Mouse (Mus musculus): ENCODE results near the gene Ptprm. TPM values are rescaled to one million over a fixed set of nuclear protein-coding genes. Genes with fewer than 3 reads are reported as not detected.

Gene Ptprm
- polyA plus RNA-seq, 1 experiment from 2014 or later: 13.7 TPM

- no peaks in the 10 kb centered on the region for H3K4me1 ChIP-seq (replicated peaks; ENCODE audit: control insufficient read depth, insufficient read depth, low read length)
- H3K27me3 ChIP-seq (replicated peaks; ENCODE audit: control insufficient read depth, insufficient read depth, low read length): no peaks in the 10 kb centered on the region
- H3K36me3 ChIP-seq (ENCODE audit: control insufficient read depth, insufficient read depth): no peaks in the 10 kb centered on the region
- H3K4me3 ChIP-seq (replicated peaks; ENCODE audit: low read length): no peak overlapping the region
- no peak overlapping the region for H3K27ac ChIP-seq (ENCODE audit: low read length)
- H3K9ac ChIP-seq (replicated peaks; ENCODE audit: low read depth, low read length): no peak overlapping the region
- no peak for ATAC-seq
- no peaks in the 10 kb centered on the region for H3K9me3 ChIP-seq (ENCODE audit: control insufficient read depth, low read length)
- no peak overlapping the region for H3K4me2 ChIP-seq (ENCODE audit: low read length)
- 94% methylated on average over 1 of the region's 1 CpGs for WGBS
Observed at GRCm38 (mm10) chr17:67215326-67215725, 138.9 kb downstream of the Ptprm start.

DNA sequence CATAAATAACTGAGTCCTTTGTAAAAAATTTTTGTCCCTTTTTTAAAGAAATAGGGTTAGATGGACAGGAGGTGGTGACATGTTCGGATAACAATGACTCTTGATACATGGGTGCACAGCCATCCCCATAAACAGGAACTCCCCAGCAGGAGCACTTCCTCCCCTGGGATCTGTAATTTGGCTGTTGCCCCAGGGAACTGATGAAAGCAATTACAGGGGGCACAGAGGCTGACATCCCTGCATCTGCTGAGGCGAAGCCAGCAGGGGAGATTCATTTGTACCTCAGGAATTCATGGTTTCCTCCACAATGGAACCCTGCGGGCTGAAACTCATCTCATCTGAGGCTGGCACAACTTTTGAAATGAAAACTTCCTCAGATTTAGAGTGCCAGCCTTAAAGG lies 140.5 kb downstream of the Ptprm start:
- no peak for ATAC-seq
- Histone ChIP-seq H3K9ac (replicated peaks; ENCODE audit: low read depth, low read length) (no peak overlapping the region), H3K4me3 (replicated peaks; ENCODE audit: low read length) (no peak overlapping the region), H3K4me2 (ENCODE audit: low read length) (no peak overlapping the region), H3K9me3 (ENCODE audit: control insufficient read depth, low read length) (no peaks in the 10 kb centered on the region), H3K4me1 (replicated peaks; ENCODE audit: control insufficient read depth, insufficient read depth, low read length) (no peaks in the 10 kb centered on the region), H3K27ac (ENCODE audit: low read length) (no peak overlapping the region), H3K27me3 (replicated peaks; ENCODE audit: control insufficient read depth, insufficient read depth, low read length) (no peaks in the 10 kb centered on the region), H3K36me3 (ENCODE audit: control insufficient read depth, insufficient read depth) (no peaks in the 10 kb centered on the region)
- 26% methylated on average over 3 of the region's 3 CpGs for WGBS

DNA sequence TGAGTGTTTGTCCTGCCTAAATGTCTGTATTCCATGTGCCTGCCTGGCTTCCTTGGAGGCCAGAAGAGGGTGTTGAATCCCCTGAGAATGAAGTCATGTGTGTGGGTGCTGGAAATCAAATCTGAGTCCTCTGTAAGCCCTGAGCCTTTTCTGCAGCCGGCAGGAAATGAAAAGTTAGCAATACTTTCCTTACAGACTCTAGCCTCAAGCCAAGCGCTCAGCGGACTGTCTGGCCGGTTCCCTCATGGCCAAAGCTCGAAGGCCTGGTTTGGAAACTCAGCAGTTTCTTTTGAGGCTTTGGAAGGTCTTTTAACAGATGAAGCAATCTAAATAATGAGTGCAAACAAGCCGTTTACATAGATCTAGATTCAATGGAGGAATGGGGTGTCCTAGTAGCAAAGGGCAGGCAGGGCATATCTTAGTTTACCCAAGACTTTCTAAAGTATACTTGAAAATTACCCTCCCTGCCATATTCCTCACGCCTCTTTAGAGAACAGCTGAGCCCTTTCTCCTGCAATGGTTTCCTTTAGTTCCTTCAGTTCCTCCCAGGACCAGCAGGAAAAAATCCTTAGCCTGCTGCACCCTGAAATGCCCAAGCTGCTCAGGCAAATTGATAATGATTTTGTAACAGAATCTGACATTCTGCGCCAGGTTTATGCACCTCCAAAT lies 144.4 kb downstream of the Ptprm start:
- Histone ChIP-seq H3K4me1 (replicated peaks; ENCODE audit: control insufficient read depth, insufficient read depth, low read length) (no peaks in the 10 kb centered on the region), H3K9me3 (ENCODE audit: control insufficient read depth, low read length) (no peaks in the 10 kb centered on the region), H3K4me3 (replicated peaks; ENCODE audit: low read length) (no peak overlapping the region), H3K27ac (ENCODE audit: low read length) (no peak overlapping the region), H3K9ac (replicated peaks; ENCODE audit: low read depth, low read length) (no peak overlapping the region), H3K27me3 (replicated peaks; ENCODE audit: control insufficient read depth, insufficient read depth, low read length) (no peaks in the 10 kb centered on the region), H3K4me2 (ENCODE audit: low read length) (no peak overlapping the region), H3K36me3 (ENCODE audit: control insufficient read depth, insufficient read depth) (no peaks in the 10 kb centered on the region)
- no peak for ATAC-seq
- 68% methylated on average over 8 of the region's 8 CpGs for WGBS

DNA sequence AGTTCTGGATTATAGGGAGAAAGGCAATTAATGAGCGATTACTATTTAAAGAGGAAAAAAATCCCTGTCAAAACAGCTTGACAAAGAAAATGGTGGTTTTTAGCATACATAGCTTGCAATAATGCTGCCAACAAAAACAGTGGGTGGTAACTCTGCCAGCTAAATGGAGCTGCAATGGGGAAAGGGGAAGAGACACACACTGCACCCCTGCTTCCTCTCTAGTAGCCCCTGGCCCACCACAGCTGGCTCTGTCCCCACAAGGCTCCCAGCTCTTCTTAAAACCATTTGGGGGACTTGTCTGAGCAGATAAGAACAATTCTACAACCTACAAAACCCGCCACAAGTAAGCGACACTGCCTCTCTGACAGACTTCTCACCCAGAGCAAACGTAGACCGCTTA lies 145.7 kb downstream of the Ptprm start:
- H3K4me1 ChIP-seq (replicated peaks; ENCODE audit: control insufficient read depth, insufficient read depth, low read length): no peaks in the 10 kb centered on the region
- no peak for ATAC-seq
- no peaks in the 10 kb centered on the region for H3K9me3 ChIP-seq (ENCODE audit: control insufficient read depth, low read length)
- no peak overlapping the region for H3K9ac ChIP-seq (replicated peaks; ENCODE audit: low read depth, low read length)
- WGBS: 84% methylated on average over 5 of the region's 5 CpGs
- no peaks in the 10 kb centered on the region for H3K36me3 ChIP-seq (ENCODE audit: control insufficient read depth, insufficient read depth)
- H3K4me2 ChIP-seq (ENCODE audit: low read length): no peak overlapping the region
- no peaks in the 10 kb centered on the region for H3K27me3 ChIP-seq (replicated peaks; ENCODE audit: control insufficient read depth, insufficient read depth, low read length)
- H3K27ac ChIP-seq (ENCODE audit: low read length): no peak overlapping the region
- no peak overlapping the region for H3K4me3 ChIP-seq (replicated peaks; ENCODE audit: low read length)

- no peak overlapping the region for H3K4me3 ChIP-seq (replicated peaks; ENCODE audit: low read length)
- no peak for ATAC-seq
- WGBS: 92% methylated on average over 4 of the region's 4 CpGs
Observed at GRCm38 (mm10) chr17:67206984-67207383, 147.3 kb downstream of the Ptprm start.

GRCm38 (mm10) chr17:67201151-67201550 lies 153.1 kb downstream of the Ptprm start:
- no peak overlapping the region for H3K4me2 ChIP-seq (ENCODE audit: low read length)
- no peak for ATAC-seq
- no peaks in the 10 kb centered on the region for H3K9me3 ChIP-seq (ENCODE audit: control insufficient read depth, low read length)
- H3K4me3 ChIP-seq (replicated peaks; ENCODE audit: low read length): no peak overlapping the region
- no peak overlapping the region for H3K27ac ChIP-seq (ENCODE audit: low read length)
- WGBS: 15% methylated on average over 7 of the region's 7 CpGs
- no peak overlapping the region for H3K9ac ChIP-seq (replicated peaks; ENCODE audit: low read depth, low read length)
- no peaks in the 10 kb centered on the region for H3K36me3 ChIP-seq (ENCODE audit: control insufficient read depth, insufficient read depth)
- no peaks in the 10 kb centered on the region for H3K4me1 ChIP-seq (replicated peaks; ENCODE audit: control insufficient read depth, insufficient read depth, low read length)
- no peaks in the 10 kb centered on the region for H3K27me3 ChIP-seq (replicated peaks; ENCODE audit: control insufficient read depth, insufficient read depth, low read length)

More at GRCm38 (mm10) chr17:67206984-67207383, 147.3 kb downstream of the Ptprm start:
- Histone ChIP-seq H3K27me3 (replicated peaks; ENCODE audit: control insufficient read depth, insufficient read depth, low read length) (no peaks in the 10 kb centered on the region), H3K4me2 (ENCODE audit: low read length) (no peak overlapping the region), H3K36me3 (ENCODE audit: control insufficient read depth, insufficient read depth) (no peaks in the 10 kb centered on the region), H3K4me1 (replicated peaks; ENCODE audit: control insufficient read depth, insufficient read depth, low read length) (no peaks in the 10 kb centered on the region), H3K9me3 (ENCODE audit: control insufficient read depth, low read length) (no peaks in the 10 kb centered on the region), H3K9ac (replicated peaks; ENCODE audit: low read depth, low read length) (no peak overlapping the region), H3K27ac (ENCODE audit: low read length) (no peak overlapping the region)

DNA sequence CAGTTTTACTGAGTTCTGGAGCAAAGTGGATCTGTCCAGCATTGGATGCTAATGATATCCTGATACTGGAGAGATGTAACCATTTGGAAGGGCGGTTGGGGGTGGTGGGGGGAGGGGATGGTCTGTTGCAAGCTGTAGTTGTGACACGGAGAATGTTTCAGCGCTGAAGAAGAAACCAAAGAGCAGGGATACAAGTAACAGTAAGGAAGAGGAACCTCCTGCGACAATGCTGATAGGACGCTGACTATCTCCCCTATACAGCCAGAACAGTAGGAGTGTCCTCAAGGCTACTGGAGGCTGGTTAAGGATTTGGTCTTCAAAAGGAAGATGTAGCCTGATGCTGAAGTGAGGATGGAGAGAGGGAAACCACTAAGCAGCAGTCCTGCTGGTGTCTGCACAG lies 160.5 kb downstream of the Ptprm start:
- Histone ChIP-seq H3K27ac (ENCODE audit: low read length) (no peak overlapping the region), H3K36me3 (ENCODE audit: control insufficient read depth, insufficient read depth) (no peaks in the 10 kb centered on the region), H3K27me3 (replicated peaks; ENCODE audit: control insufficient read depth, insufficient read depth, low read length) (no peaks in the 10 kb centered on the region), H3K4me1 (replicated peaks; ENCODE audit: control insufficient read depth, insufficient read depth, low read length) (no peaks in the 10 kb centered on the region), H3K4me2 (ENCODE audit: low read length) (no peak overlapping the region), H3K9me3 (ENCODE audit: control insufficient read depth, low read length) (no peaks in the 10 kb centered on the region), H3K9ac (replicated peaks; ENCODE audit: low read depth, low read length) (no peak overlapping the region), H3K4me3 (replicated peaks; ENCODE audit: low read length) (no peak overlapping the region)
- no peak for ATAC-seq
- 76% methylated on average over 5 of the region's 5 CpGs for WGBS

DNA sequence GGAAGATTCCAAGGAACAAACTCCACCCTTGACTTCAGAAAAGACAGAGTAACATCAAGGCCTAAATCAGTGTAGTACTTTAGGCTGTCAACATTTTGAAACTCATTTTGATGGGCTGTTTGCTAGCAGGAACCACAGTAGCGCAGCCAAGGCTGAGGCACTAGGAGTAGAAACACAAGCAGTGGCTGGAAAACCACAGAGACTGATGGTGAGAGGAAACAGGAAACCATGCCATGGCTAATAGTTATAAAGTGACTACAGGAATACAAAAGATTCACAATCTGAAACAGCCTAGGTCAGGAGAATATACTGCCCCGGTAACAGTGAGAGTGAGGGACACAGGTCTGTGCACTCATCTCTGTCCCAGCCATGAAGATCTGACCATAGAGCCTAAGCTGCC lies 165.7 kb downstream of the Ptprm start:
- no peaks in the 10 kb centered on the region for H3K9me3 ChIP-seq (ENCODE audit: control insufficient read depth, low read length)
- H3K9ac ChIP-seq (replicated peaks; ENCODE audit: low read depth, low read length): no peak overlapping the region
- H3K27ac ChIP-seq (ENCODE audit: low read length): no peak overlapping the region
- no peak overlapping the region for H3K4me2 ChIP-seq (ENCODE audit: low read length)
- no peak overlapping the region for H3K4me3 ChIP-seq (replicated peaks; ENCODE audit: low read length)
- no peaks in the 10 kb centered on the region for H3K36me3 ChIP-seq (ENCODE audit: control insufficient read depth, insufficient read depth)
- 100% methylated on average over 2 of the region's 2 CpGs for WGBS
- no peak for ATAC-seq
- no peaks in the 10 kb centered on the region for H3K4me1 ChIP-seq (replicated peaks; ENCODE audit: control insufficient read depth, insufficient read depth, low read length)
- no peaks in the 10 kb centered on the region for H3K27me3 ChIP-seq (replicated peaks; ENCODE audit: control insufficient read depth, insufficient read depth, low read length)

GRCm38 (mm10) chr17:67186879-67187278 lies 167.4 kb downstream of the Ptprm start:
- Histone ChIP-seq H3K27me3 (replicated peaks; ENCODE audit: control insufficient read depth, insufficient read depth, low read length) (no peaks in the 10 kb centered on the region), H3K36me3 (ENCODE audit: control insufficient read depth, insufficient read depth) (no peaks in the 10 kb centered on the region), H3K9ac (replicated peaks; ENCODE audit: low read depth, low read length) (no peak overlapping the region), H3K4me3 (replicated peaks; ENCODE audit: low read length) (no peak overlapping the region), H3K4me2 (ENCODE audit: low read length) (no peak overlapping the region), H3K4me1 (replicated peaks; ENCODE audit: control insufficient read depth, insufficient read depth, low read length) (no peaks in the 10 kb centered on the region), H3K27ac (ENCODE audit: low read length) (no peak overlapping the region), H3K9me3 (ENCODE audit: control insufficient read depth, low read length) (no peaks in the 10 kb centered on the region)
- no peak for ATAC-seq
- 69% methylated on average over 6 of the region's 6 CpGs for WGBS

- no peak overlapping the region for H3K27ac ChIP-seq (ENCODE audit: low read length)
- H3K9me3 ChIP-seq (ENCODE audit: control insufficient read depth, low read length): no peaks in the 10 kb centered on the region
- H3K4me3 ChIP-seq (replicated peaks; ENCODE audit: low read length): no peak overlapping the region
- no peaks in the 10 kb centered on the region for H3K27me3 ChIP-seq (replicated peaks; ENCODE audit: control insufficient read depth, insufficient read depth, low read length)
- no peak for ATAC-seq
- H3K36me3 ChIP-seq (ENCODE audit: control insufficient read depth, insufficient read depth): no peaks in the 10 kb centered on the region
- 90% methylated on average over 6 of the region's 6 CpGs for WGBS
- no peaks in the 10 kb centered on the region for H3K4me1 ChIP-seq (replicated peaks; ENCODE audit: control insufficient read depth, insufficient read depth, low read length)
- H3K4me2 ChIP-seq (ENCODE audit: low read length): no peak overlapping the region
- no peak overlapping the region for H3K9ac ChIP-seq (replicated peaks; ENCODE audit: low read depth, low read length)
Observed at GRCm38 (mm10) chr17:67185942-67186341, 168.3 kb downstream of the Ptprm start.
